In the genomic region with DNA sequence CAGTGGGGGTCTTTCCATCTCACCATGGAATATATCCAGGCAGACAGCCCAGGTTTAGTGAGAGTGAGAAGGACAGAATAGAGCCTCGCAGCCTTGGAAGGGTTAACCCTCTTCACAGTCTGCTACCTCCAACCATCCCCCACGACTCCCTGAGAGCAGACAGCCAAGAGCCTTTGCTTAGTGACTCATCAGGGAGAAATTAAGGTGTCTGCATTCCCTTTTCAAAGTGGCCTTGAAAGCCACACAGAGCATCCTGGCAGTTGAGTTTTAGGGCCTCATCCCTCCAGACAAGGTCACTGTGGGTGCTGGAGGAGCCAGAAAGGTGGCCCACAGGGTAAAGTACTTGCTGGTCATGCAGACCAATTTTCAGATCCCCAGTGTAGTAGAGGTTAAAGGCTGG, we compare ENCODE assay signal across 13 mouse cellular contexts.
A peak's percentile ranks its signal among the peaks of the same experiment; 100 is the strongest.
DNase-seq lines count a peak whose midpoint lies in the region; ATAC-seq and TF ChIP-seq lines count a peak whose summit lies in the region.
"Had no signal": no experiment of that assay in that cellular context is flagged by ENCODE, and none has a peak within 500 bp of the region (broad histone marks: within the 10 kb centered on the region; RNA-seq: fewer than 3 reads in every experiment).

No protein-coding gene starts in this region.

- no peaks in the 10 kb centered on the region for H3K36me3 ChIP-seq in hindbrain, embryonic 10.5 days
- H3K36me3 ChIP-seq in hindbrain, postnatal 0 days (ENCODE audit: insufficient read depth, low read length), result no peaks in the 10 kb centered on the region
- no peaks in the 10 kb centered on the region for H3K36me3 ChIP-seq in midbrain, embryonic 13.5 days
- H3K36me3 ChIP-seq in midbrain, postnatal 0 days (ENCODE audit: insufficient read depth, low read length), result no peaks in the 10 kb centered on the region
- H3K36me3 ChIP-seq in lung, embryonic 14.5 days (ENCODE audit: insufficient read depth), result no peaks in the 10 kb centered on the region
- H3K36me3 ChIP-seq: embryonic facial prominence, embryonic 15.5 days had no signal

- WGBS in hindbrain, embryonic 10.5 days, result 27% methylated on average over 2 of the region's 2 CpGs
- WGBS in hindbrain, postnatal 0 days, result 17% methylated on average over 2 of the region's 2 CpGs
- 10% methylated on average over 2 of the region's 2 CpGs for WGBS in midbrain, embryonic 13.5 days
- WGBS in midbrain, postnatal 0 days, result 14% methylated on average over 2 of the region's 2 CpGs
- 16% methylated on average over 2 of the region's 2 CpGs for WGBS in lung, embryonic 14.5 days

- no peak overlapping the region for H3K4me3 ChIP-seq in hindbrain, embryonic 10.5 days
- H3K4me3 ChIP-seq in hindbrain, postnatal 0 days (ENCODE audit: low read length), result no peak overlapping the region
- H3K4me3 ChIP-seq in midbrain, embryonic 13.5 days (replicated peaks), result no peak overlapping the region
- H3K4me3 ChIP-seq in midbrain, postnatal 0 days (ENCODE audit: low read depth, low read length), result no peak overlapping the region
- H3K4me3 ChIP-seq in lung, embryonic 14.5 days (ENCODE audit: low read depth, low read length), result no peak overlapping the region
- H3K4me3 ChIP-seq: embryonic facial prominence, embryonic 15.5 days had no signal

- H3K4me2 ChIP-seq in hindbrain, postnatal 0 days (ENCODE audit: low read depth, low read length), result no peak overlapping the region
- H3K4me2 ChIP-seq in midbrain, embryonic 13.5 days (replicated peaks), result no peak overlapping the region
- no peak overlapping the region for H3K4me2 ChIP-seq in midbrain, postnatal 0 days (ENCODE audit: low read depth, low read length, poor library complexity, severe bottlenecking)
- no peak overlapping the region for H3K4me2 ChIP-seq in lung, embryonic 14.5 days
- H3K4me2 ChIP-seq: embryonic facial prominence, embryonic 15.5 days had no signal

- no peaks in the 10 kb centered on the region for H3K9me3 ChIP-seq in hindbrain, embryonic 10.5 days
- H3K9me3 ChIP-seq in hindbrain, postnatal 0 days (ENCODE audit: low read length), result no peaks in the 10 kb centered on the region
- no peaks in the 10 kb centered on the region for H3K9me3 ChIP-seq in midbrain, embryonic 13.5 days
- no peaks in the 10 kb centered on the region for H3K9me3 ChIP-seq in midbrain, postnatal 0 days (ENCODE audit: low read length)
- no peaks in the 10 kb centered on the region for H3K9me3 ChIP-seq in lung, embryonic 14.5 days (ENCODE audit: low read depth, low read length)
- H3K9me3 ChIP-seq: embryonic facial prominence, embryonic 15.5 days had no signal

- ATAC-seq in hindbrain, postnatal 0 days, result no peak
- no peak for ATAC-seq in midbrain, embryonic 13.5 days
- no peak for ATAC-seq in midbrain, postnatal 0 days (ENCODE audit: low FRiP score)
- ATAC-seq in lung, embryonic 14.5 days (ENCODE audit: insufficient read depth), result peak; percentile 60; the same call in 1 of the 2 replicates

- TF ChIP-seq CTCF in hindbrain, postnatal 0 days (IDR thresholded peaks at IDR 0.05; ENCODE audit: low read depth), result no peak
- TF ChIP-seq CTCF in midbrain, postnatal 0 days (IDR thresholded peaks at IDR 0.05), result no peak
- no peak for TF ChIP-seq CTCF in brain, embryonic 14.5 days (IDR thresholded peaks at IDR 0.05; ENCODE audit: borderline replicate concordance, extremely low read depth, insufficient read depth, insufficient read length)
- no peak for TF ChIP-seq CTCF in lung, embryonic 14.5 days (IDR thresholded peaks at IDR 0.05; ENCODE audit: low read depth)

- no peak overlapping the region for H3K9ac ChIP-seq in hindbrain, postnatal 0 days (replicated peaks; ENCODE audit: low read length)
- H3K9ac ChIP-seq in midbrain, embryonic 13.5 days (replicated peaks), result no peak overlapping the region
- no peak overlapping the region for H3K9ac ChIP-seq in midbrain, postnatal 0 days (replicated peaks; ENCODE audit: low read length, poor library complexity, severe bottlenecking)
- no peak overlapping the region for H3K9ac ChIP-seq in lung, embryonic 14.5 days
- H3K9ac ChIP-seq: embryonic facial prominence, embryonic 15.5 days had no signal

- H3K27ac ChIP-seq in hindbrain, embryonic 10.5 days, result peak overlapping the region; percentile 50
- no peak overlapping the region for H3K27ac ChIP-seq in hindbrain, postnatal 0 days
- H3K27ac ChIP-seq in midbrain, embryonic 13.5 days, result 0 out of 2 replicates have a peak overlapping the region, but pooled peaks have one; percentile 8
- H3K27ac ChIP-seq in midbrain, postnatal 0 days (ENCODE audit: low read depth, low read length), result no peak overlapping the region
- H3K27ac ChIP-seq in lung, embryonic 14.5 days (ENCODE audit: low read depth), result no peak overlapping the region
- H3K27ac ChIP-seq: embryonic facial prominence, embryonic 15.5 days had no signal

- no peak for DNase-seq in hindbrain, embryonic 10.5 days (ENCODE audit: low spot score)
- DNase-seq in hindbrain, postnatal 0 days (ENCODE audit: low spot score), result no peak
- no peak for DNase-seq in midbrain, postnatal 0 days (ENCODE audit: low spot score)
- DNase-seq in brain, embryonic 14.5 days (ENCODE audit: low read depth), result peak; percentile 56
- DNase-seq in lung, embryonic 14.5 days, result peak; percentile 39
- DNase-seq in spleen, adult 18-20 months, result no peak
- DNase-seq in urinary bladder, postnatal 36 days (ENCODE audit: low spot score in 2 of 2), result no peak
- DNase-seq: cerebellum, adult 8-10 months; thymus, postnatal 36 days had no signal

- peaks cover 34% of the 10 kb centered on the region for H3K4me1 ChIP-seq in hindbrain, embryonic 10.5 days (replicated peaks)
- no peaks in the 10 kb centered on the region for H3K4me1 ChIP-seq in hindbrain, postnatal 0 days (ENCODE audit: insufficient read depth, low read length)
- H3K4me1 ChIP-seq in midbrain, embryonic 13.5 days (replicated peaks), result peaks cover 41% of the 10 kb centered on the region
- H3K4me1 ChIP-seq in midbrain, postnatal 0 days (ENCODE audit: insufficient read depth, low read length), result 0 out of 2 replicates have a peak, but pooled peaks cover 3% of the 10 kb centered on the region
- no peaks in the 10 kb centered on the region; the same call in none of the 2 replicates for H3K4me1 ChIP-seq in lung, embryonic 14.5 days (ENCODE audit: insufficient read depth)
- H3K4me1 ChIP-seq: embryonic facial prominence, embryonic 15.5 days; megakaryocyte, embryonic 14.5 days had no signal

- H3K27me3 ChIP-seq in hindbrain, embryonic 10.5 days (ENCODE audit: insufficient read depth, poor library complexity, severe bottlenecking), result 0 out of 2 replicates have a peak, but pooled peaks cover 4% of the 10 kb centered on the region
- H3K27me3 ChIP-seq in hindbrain, postnatal 0 days (ENCODE audit: insufficient read depth, low read length), result no peaks in the 10 kb centered on the region
- no peaks in the 10 kb centered on the region for H3K27me3 ChIP-seq in midbrain, embryonic 13.5 days
- no peaks in the 10 kb centered on the region for H3K27me3 ChIP-seq in midbrain, postnatal 0 days (ENCODE audit: insufficient read depth, low read length)
- H3K27me3 ChIP-seq in lung, embryonic 14.5 days (ENCODE audit: insufficient read depth, low read length), result no peaks in the 10 kb centered on the region
- H3K27me3 ChIP-seq: CH12.LX; embryonic facial prominence, embryonic 15.5 days; megakaryocyte, embryonic 14.5 days had no signal

- no peak for TF ChIP-seq POLR2A in brain, embryonic 14.5 days (IDR thresholded peaks at IDR 0.05; ENCODE audit: borderline replicate concordance, extremely low read depth, insufficient read depth, insufficient read length, poor library complexity, severe bottlenecking)

Comparison
In these comparisons a context has a peak if more than half of its experiments do, and no peak if none do; other contexts are left out.
1. H3K27ac ChIP-seq: peak in hindbrain, embryonic 10.5 days (single experiment) and midbrain, embryonic 13.5 days (single experiment); none in hindbrain, postnatal 0 days (single experiment), midbrain, postnatal 0 days (single experiment) and lung, embryonic 14.5 days (single experiment).
2. DNase-seq: peak in brain, embryonic 14.5 days (single experiment) and lung, embryonic 14.5 days (single experiment); none in hindbrain, embryonic 10.5 days (single experiment), hindbrain, postnatal 0 days (single experiment), midbrain, postnatal 0 days (single experiment), spleen, adult 18-20 months (0 of 2) and urinary bladder, postnatal 36 days (0 of 2).